Mouse (Mus musculus): ENCODE measurements around the gene Afg3l1. TPM values are rescaled to one million over a fixed set of nuclear protein-coding genes. Genes with fewer than 3 reads are reported as not detected.
"Not testable (repeated sequence)": the region's sequence is repeated elsewhere in the genome, so short reads cannot be mapped to it uniquely, and the experiment has no call there.

Gene Afg3l1
- polyA plus RNA-seq, 1 experiment from 2014 or later, result 54.4 TPM

- Histone ChIP-seq H3K9ac (replicated peaks; ENCODE audit: low read depth, low read length) (no peak overlapping the region), H3K27me3 (replicated peaks; ENCODE audit: control insufficient read depth, insufficient read depth, low read length) (no peaks in the 10 kb centered on the region), H3K27ac (ENCODE audit: low read length) (no peak overlapping the region), H3K4me2 (ENCODE audit: low read length) (no peak overlapping the region), H3K4me1 (replicated peaks; ENCODE audit: control insufficient read depth, insufficient read depth, low read length) (no peaks in the 10 kb centered on the region), H3K36me3 (ENCODE audit: control insufficient read depth, insufficient read depth) (peaks cover 25% of the 10 kb centered on the region), H3K4me3 (replicated peaks; ENCODE audit: low read length) (no peak overlapping the region), H3K9me3 (ENCODE audit: control insufficient read depth, low read length) (no peaks in the 10 kb centered on the region)
- ATAC-seq, result no peak
- 92% methylated on average over 5 of the region's 5 CpGs for WGBS
Observed at GRCm38 (mm10) chr8:123453951-123454350, 23.8 kb upstream of the Afg3l1 start.

DNA sequence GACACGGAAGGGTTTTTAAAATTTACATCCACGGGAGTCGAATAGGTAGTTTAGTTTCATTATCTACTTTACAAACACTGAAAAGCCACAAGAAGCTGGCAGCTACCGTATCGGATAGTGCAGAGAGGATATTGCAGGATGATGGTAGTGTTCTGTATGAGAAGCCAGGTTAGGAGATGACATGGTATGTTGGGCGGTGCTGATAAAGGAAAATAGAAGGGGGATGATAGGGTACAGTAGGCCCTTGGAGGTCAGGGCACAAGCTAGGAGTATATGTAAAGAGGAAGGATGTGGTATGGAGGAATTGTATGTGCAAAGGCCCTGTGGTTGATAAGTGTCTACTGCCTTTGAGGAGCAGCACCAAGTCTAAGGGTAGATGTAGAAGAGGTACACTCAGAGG lies 23.1 kb upstream of the Afg3l1 start:
- Histone ChIP-seq H3K4me3 (replicated peaks; ENCODE audit: low read length) (no peak overlapping the region), H3K9ac (replicated peaks; ENCODE audit: low read depth, low read length) (no peak overlapping the region), H3K36me3 (ENCODE audit: control insufficient read depth, insufficient read depth) (peaks cover 28% of the 10 kb centered on the region), H3K27me3 (replicated peaks; ENCODE audit: control insufficient read depth, insufficient read depth, low read length) (no peaks in the 10 kb centered on the region), H3K9me3 (ENCODE audit: control insufficient read depth, low read length) (no peaks in the 10 kb centered on the region), H3K4me2 (ENCODE audit: low read length) (no peak overlapping the region), H3K27ac (ENCODE audit: low read length) (no peak overlapping the region), H3K4me1 (replicated peaks; ENCODE audit: control insufficient read depth, insufficient read depth, low read length) (no peaks in the 10 kb centered on the region)
- WGBS, result 96% methylated on average over 6 of the region's 6 CpGs
- no peak for ATAC-seq

GRCm38 (mm10) chr8:123463651-123464050 lies 14.1 kb upstream of the Afg3l1 start:
- ATAC-seq, result no peak
- WGBS, result 93% methylated on average over 4 of the region's 4 CpGs
- no peak overlapping the region for H3K4me2 ChIP-seq (ENCODE audit: low read length)
- H3K27me3 ChIP-seq (replicated peaks; ENCODE audit: control insufficient read depth, insufficient read depth, low read length), result no peaks in the 10 kb centered on the region
- H3K9me3 ChIP-seq (ENCODE audit: control insufficient read depth, low read length), result no peaks in the 10 kb centered on the region
- peaks cover 17% of the 10 kb centered on the region for H3K36me3 ChIP-seq (ENCODE audit: control insufficient read depth, insufficient read depth)
- H3K4me3 ChIP-seq (replicated peaks; ENCODE audit: low read length), result no peak overlapping the region
- H3K9ac ChIP-seq (replicated peaks; ENCODE audit: low read depth, low read length), result no peak overlapping the region
- no peak overlapping the region for H3K27ac ChIP-seq (ENCODE audit: low read length)
- no peaks in the 10 kb centered on the region for H3K4me1 ChIP-seq (replicated peaks; ENCODE audit: control insufficient read depth, insufficient read depth, low read length)

DNA sequence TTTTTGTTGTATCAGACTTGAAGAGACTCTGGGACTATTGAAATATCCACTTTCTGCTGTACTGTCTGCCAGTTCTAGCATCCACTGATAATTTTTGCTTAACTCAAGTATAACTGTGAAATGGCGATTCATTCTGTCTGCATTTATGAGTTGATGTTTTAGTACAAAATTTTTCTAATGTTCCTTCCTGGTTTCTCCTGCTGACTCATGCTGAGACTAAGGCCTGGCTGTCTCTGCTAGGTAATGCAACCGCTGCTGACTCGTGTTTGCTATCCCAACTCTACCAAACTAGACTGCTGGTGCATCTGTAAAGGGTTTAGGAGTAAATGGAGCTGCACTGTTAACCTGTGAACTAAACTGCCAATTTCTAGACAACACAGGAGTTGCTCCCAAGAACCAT lies 10.2 kb upstream of the Afg3l1 start:
- Histone ChIP-seq H3K9me3 (ENCODE audit: control insufficient read depth, low read length) (no peaks in the 10 kb centered on the region), H3K4me3 (replicated peaks; ENCODE audit: low read length) (no peak overlapping the region), H3K27me3 (replicated peaks; ENCODE audit: control insufficient read depth, insufficient read depth, low read length) (no peaks in the 10 kb centered on the region), H3K4me2 (ENCODE audit: low read length) (no peak overlapping the region), H3K27ac (ENCODE audit: low read length) (no peak overlapping the region), H3K36me3 (ENCODE audit: control insufficient read depth, insufficient read depth) (peaks cover 2% of the 10 kb centered on the region; the same call in 1 of the 2 replicates), H3K9ac (replicated peaks; ENCODE audit: low read depth, low read length) (no peak overlapping the region), H3K4me1 (replicated peaks; ENCODE audit: control insufficient read depth, insufficient read depth, low read length) (no peaks in the 10 kb centered on the region)
- no peak for ATAC-seq
- WGBS, result 78% methylated on average over 3 of the region's 3 CpGs

DNA sequence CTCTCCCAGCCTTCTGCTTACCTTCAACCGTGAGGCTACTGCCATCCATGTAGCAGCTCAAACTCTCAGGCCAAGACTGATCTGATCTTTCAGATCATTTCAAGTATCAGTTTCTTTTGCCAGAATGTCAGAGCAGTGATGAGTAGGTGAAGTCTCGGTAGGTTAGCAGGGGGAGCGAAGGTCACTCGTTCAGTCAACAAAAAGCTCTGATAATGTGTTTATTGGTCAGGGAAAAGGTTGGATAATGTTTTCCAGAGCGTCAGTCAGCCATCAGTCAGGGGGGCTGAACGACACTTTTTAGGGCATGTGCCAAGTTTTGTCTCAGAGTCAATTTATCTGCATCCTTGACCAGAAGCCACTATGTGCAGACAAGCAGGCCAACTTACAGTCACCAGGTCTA lies 4.7 kb upstream of the Afg3l1 start:
- not testable (repeated sequence) for H3K36me3 ChIP-seq (ENCODE audit: control insufficient read depth, insufficient read depth); ATAC-seq
- WGBS, result 78% methylated on average over 6 of the region's 6 CpGs

DNA sequence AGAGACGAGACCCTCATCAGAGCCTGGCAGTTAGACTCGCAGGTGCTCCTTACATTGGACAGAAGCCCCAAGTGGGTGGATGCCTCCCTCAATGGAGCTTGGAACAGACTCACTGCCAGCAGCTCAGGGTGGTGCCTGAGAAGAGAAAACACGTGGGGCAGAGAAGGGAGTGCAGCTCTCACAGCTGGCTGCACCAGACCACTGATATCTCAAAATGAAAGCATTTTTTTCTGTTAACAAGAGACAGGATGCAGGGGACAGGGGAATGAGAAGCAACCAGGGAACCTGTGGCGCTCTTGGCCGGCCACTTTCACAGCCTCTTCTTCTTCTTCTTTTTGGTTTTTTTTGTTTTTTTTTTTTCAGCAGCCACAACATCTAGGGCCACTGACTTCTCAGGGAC lies 3.2 kb upstream of the Afg3l1 start:
- not testable (repeated sequence) for ATAC-seq; H3K4me3 ChIP-seq (replicated peaks; ENCODE audit: low read length); H3K9ac ChIP-seq (replicated peaks; ENCODE audit: low read depth, low read length); H3K27ac ChIP-seq (ENCODE audit: low read length); H3K4me2 ChIP-seq (ENCODE audit: low read length); H3K9me3 ChIP-seq (ENCODE audit: control insufficient read depth, low read length); H3K36me3 ChIP-seq (ENCODE audit: control insufficient read depth, insufficient read depth); H3K27me3 ChIP-seq (replicated peaks; ENCODE audit: control insufficient read depth, insufficient read depth, low read length)
- H3K4me1 ChIP-seq (replicated peaks; ENCODE audit: control insufficient read depth, insufficient read depth, low read length), result peaks cover 16% of the 10 kb centered on the region
- WGBS, result 63% methylated on average over 5 of the region's 5 CpGs

More for the DNA sequence above, 4.7 kb upstream of the Afg3l1 start:
- not testable (repeated sequence) for H3K4me1 ChIP-seq (replicated peaks; ENCODE audit: control insufficient read depth, insufficient read depth, low read length); H3K27me3 ChIP-seq (replicated peaks; ENCODE audit: control insufficient read depth, insufficient read depth, low read length); H3K9me3 ChIP-seq (ENCODE audit: control insufficient read depth, low read length); H3K4me3 ChIP-seq (replicated peaks; ENCODE audit: low read length); H3K4me2 ChIP-seq (ENCODE audit: low read length); H3K9ac ChIP-seq (replicated peaks; ENCODE audit: low read depth, low read length); H3K27ac ChIP-seq (ENCODE audit: low read length)

DNA sequence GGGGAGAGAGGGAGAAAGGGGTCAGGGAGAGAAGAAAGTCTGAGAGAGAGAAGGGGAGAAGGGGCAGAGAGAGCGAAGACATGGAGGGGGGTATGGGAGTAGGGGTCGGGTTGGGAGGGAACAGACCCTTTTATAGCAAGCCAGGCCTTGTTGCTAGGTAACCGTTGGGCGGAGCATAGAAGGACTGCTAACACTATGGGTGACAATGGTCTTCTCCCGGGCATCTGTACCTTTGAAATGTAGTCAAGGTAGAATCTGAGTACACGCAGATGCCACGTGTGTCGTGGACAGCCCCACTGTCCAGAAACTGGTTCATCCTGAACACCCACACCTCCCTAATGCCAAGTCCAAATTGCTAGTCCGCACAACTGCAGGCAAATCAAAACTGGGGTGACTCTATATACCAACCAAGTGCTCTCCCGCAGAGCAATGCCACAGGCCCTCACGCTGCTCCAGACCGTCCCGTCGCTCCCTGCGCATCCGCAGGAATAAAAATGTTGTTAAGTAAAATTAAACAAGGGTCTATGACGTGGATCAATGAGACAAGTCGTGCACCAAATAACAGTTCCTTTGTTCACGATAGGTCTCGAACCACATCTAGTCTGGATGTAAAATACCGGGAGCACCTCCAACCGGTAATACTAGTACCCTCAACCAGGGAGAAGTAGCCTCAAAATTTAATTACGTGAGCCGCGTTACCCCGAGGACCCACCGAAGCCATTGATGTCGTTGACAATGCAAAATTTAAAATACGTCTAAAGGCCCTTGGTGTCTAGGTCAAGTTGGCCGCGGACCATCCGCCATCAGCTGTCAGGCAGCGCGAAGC lies 579 bp upstream of the Afg3l1 start:
- Histone ChIP-seq H3K4me2 (ENCODE audit: low read length) (peak overlapping the region; percentile 70), H3K27ac (ENCODE audit: low read length) (peak overlapping the region; percentile 95), H3K9me3 (ENCODE audit: control insufficient read depth, low read length) (no peaks in the 10 kb centered on the region), H3K4me3 (replicated peaks; ENCODE audit: low read length) (peak overlapping the region; percentile 92), H3K9ac (replicated peaks; ENCODE audit: low read depth, low read length) (peak overlapping the region; percentile 92), H3K4me1 (replicated peaks; ENCODE audit: control insufficient read depth, insufficient read depth, low read length) (peaks cover 16% of the 10 kb centered on the region), H3K36me3 (ENCODE audit: control insufficient read depth, insufficient read depth) (peaks cover 8% of the 10 kb centered on the region; the same call in 1 of the 2 replicates), H3K27me3 (replicated peaks; ENCODE audit: control insufficient read depth, insufficient read depth, low read length) (no peaks in the 10 kb centered on the region)
- ATAC-seq, result peak; percentile 45
- 7% methylated on average over 34 of the region's 34 CpGs for WGBS

DNA sequence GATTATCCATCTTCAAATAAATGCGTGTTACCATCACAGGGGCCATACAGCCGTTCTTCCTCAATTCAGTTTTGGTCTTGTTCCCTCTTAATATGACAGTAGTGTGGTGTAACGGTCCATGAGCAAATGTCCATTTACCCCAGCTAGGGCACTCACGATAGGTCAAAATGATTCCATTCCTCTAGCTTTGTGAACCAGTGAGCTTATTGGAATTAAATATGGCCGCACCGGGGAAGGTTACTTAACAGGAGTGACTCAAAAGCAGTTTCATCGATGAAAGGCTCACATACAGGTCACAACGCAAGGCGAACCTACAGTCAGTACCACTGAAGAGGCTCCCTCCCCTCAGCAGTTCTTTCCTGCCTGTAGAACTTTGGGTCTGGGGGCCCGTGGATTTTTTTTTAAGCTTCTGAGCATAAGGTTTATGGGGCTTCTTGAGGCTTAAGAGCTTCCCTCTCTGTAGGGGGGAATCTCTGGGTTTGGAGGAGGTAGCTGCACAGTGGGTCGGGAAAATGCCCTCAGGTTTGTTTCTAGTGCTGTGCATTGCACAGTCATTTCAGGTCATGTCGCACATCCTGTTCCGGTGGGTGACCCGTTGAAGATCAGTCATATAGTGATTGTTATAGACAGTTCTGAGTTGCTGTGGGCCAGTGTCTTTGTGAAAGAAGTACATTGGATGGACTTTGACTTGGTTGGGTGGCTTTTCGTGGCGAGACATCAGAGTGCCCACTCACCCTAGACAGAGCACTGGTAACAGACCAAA lies 934 bp downstream of the Afg3l1 start:
- no peaks in the 10 kb centered on the region for H3K27me3 ChIP-seq (replicated peaks; ENCODE audit: control insufficient read depth, insufficient read depth, low read length)
- H3K36me3 ChIP-seq (ENCODE audit: control insufficient read depth, insufficient read depth), result peaks cover 15% of the 10 kb centered on the region
- peak overlapping the region; percentile 70 for H3K4me2 ChIP-seq (ENCODE audit: low read length)
- 34% methylated on average over 16 of the region's 16 CpGs for WGBS
- H3K27ac ChIP-seq (ENCODE audit: low read length), result peak overlapping the region; percentile 95
- H3K4me3 ChIP-seq (replicated peaks; ENCODE audit: low read length), result peak overlapping the region; percentile 92
- peak overlapping the region; percentile 92 for H3K9ac ChIP-seq (replicated peaks; ENCODE audit: low read depth, low read length)
- no peaks in the 10 kb centered on the region for H3K9me3 ChIP-seq (ENCODE audit: control insufficient read depth, low read length)
- H3K4me1 ChIP-seq (replicated peaks; ENCODE audit: control insufficient read depth, insufficient read depth, low read length), result peaks cover 16% of the 10 kb centered on the region
- no peak; the same call in 1 of the 2 replicates for ATAC-seq

GRCm38 (mm10) chr8:123482627-123483026 lies 4.9 kb downstream of the Afg3l1 start:
- Histone ChIP-seq H3K9me3 (ENCODE audit: control insufficient read depth, low read length) (no peaks in the 10 kb centered on the region), H3K36me3 (ENCODE audit: control insufficient read depth, insufficient read depth) (peaks cover 34% of the 10 kb centered on the region), H3K4me2 (ENCODE audit: low read length) (no peak overlapping the region), H3K27me3 (replicated peaks; ENCODE audit: control insufficient read depth, insufficient read depth, low read length) (no peaks in the 10 kb centered on the region), H3K9ac (replicated peaks; ENCODE audit: low read depth, low read length) (no peak overlapping the region), H3K27ac (ENCODE audit: low read length) (no peak overlapping the region), H3K4me1 (replicated peaks; ENCODE audit: control insufficient read depth, insufficient read depth, low read length) (peaks cover 11% of the 10 kb centered on the region), H3K4me3 (replicated peaks; ENCODE audit: low read length) (no peak overlapping the region)
- no peak for ATAC-seq
- WGBS, result 80% methylated on average over 7 of the region's 7 CpGs

Measured in forebrain, embryonic 16.5 days (tissue).